Mouse (Mus musculus): ENCODE results near the gene Ccne1. TPM values are rescaled to one million over a fixed set of nuclear protein-coding genes. Genes with fewer than 3 reads are reported as not detected.

Ccne1 gene
- total RNA-seq, 1 experiment, result 194 TPM

- Histone ChIP-seq H3K36me3 (ENCODE audit: control insufficient read depth, insufficient read depth, low read length, poor library complexity, severe bottlenecking) (peaks cover 27% of the 10 kb centered on the region), H3K9me3 (ENCODE audit: control insufficient read depth, insufficient read depth, low read depth, low read length) (no peaks in the 10 kb centered on the region), H3K4me1 (ENCODE audit: control insufficient read depth in 2 of 2, insufficient read depth in 2 of 2, low read length in 2 of 2, poor library complexity in 1 of 2) (peaks cover 7 to 12% of the 10 kb centered on the region in 2 experiments), H3K4me3 (ENCODE audit: insufficient read depth in 1 of 2, low read depth in 1 of 2, low read length in 2 of 2, poor library complexity in 1 of 2, severe bottlenecking in 1 of 2) (no peak overlapping the region), H3K27ac (ENCODE audit: insufficient read depth, low read depth, low read length, poor library complexity, severe bottlenecking) (no peak overlapping the region), H3K9ac (ENCODE audit: insufficient read depth, low read depth, low read length, poor library complexity, severe bottlenecking) (no peak overlapping the region)
- no peak for DNase-seq (ENCODE audit: low read depth, low spot score)
- TF ChIP-seq ZC3H11A (IDR thresholded peaks at IDR 0.05; ENCODE audit: borderline replicate concordance, low read depth, low read length), result no peak
- no peak for TF ChIP-seq CHD2 (IDR thresholded peaks at IDR 0.05; ENCODE audit: low read depth, low read length)
- no peak for TF ChIP-seq HCFC1 (IDR thresholded peaks at IDR 0.05; ENCODE audit: borderline replicate concordance, insufficient read depth, low read length)
- TF ChIP-seq ZNF384 (IDR thresholded peaks at IDR 0.05; ENCODE audit: low read depth, low read length), result no peak
- TF ChIP-seq MAFK (IDR thresholded peaks at IDR 0.05; ENCODE audit: insufficient read depth, low read depth, low read length), result no peak
- in situ Hi-C loops (cut with MboI; ENCODE audit: low sequenced_read_pairs in 2 of 2, unreplicated experiment in 2 of 2), result no loop called here
These were observed 13.0 kb downstream of the Ccne1 start for GRCm38 (mm10) chr7:38094353-38094752.

GRCm38 (mm10) chr7:38093101-38093500, 14.2 kb downstream of the Ccne1 start:
- Histone ChIP-seq H3K4me1 (ENCODE audit: control insufficient read depth in 2 of 2, insufficient read depth in 2 of 2, low read length in 2 of 2, poor library complexity in 1 of 2) (peaks cover 7 to 12% of the 10 kb centered on the region in 2 experiments), H3K9me3 (ENCODE audit: control insufficient read depth, insufficient read depth, low read depth, low read length) (no peaks in the 10 kb centered on the region), H3K9ac (ENCODE audit: insufficient read depth, low read depth, low read length, poor library complexity, severe bottlenecking) (no peak overlapping the region), H3K27ac (ENCODE audit: insufficient read depth, low read depth, low read length, poor library complexity, severe bottlenecking) (no peak overlapping the region), H3K4me3 (ENCODE audit: insufficient read depth in 1 of 2, low read depth in 1 of 2, low read length in 2 of 2, poor library complexity in 1 of 2, severe bottlenecking in 1 of 2) (no peak overlapping the region), H3K36me3 (ENCODE audit: control insufficient read depth, insufficient read depth, low read length, poor library complexity, severe bottlenecking) (peaks cover 14% of the 10 kb centered on the region)
- TF ChIP-seq HCFC1 (IDR thresholded peaks at IDR 0.05; ENCODE audit: borderline replicate concordance, insufficient read depth, low read length), result no peak
- TF ChIP-seq ZC3H11A (IDR thresholded peaks at IDR 0.05; ENCODE audit: borderline replicate concordance, low read depth, low read length), result no peak
- in situ Hi-C loops (cut with MboI; ENCODE audit: low sequenced_read_pairs in 2 of 2, unreplicated experiment in 2 of 2), result no loop called here
- no peak for DNase-seq (ENCODE audit: low read depth, low spot score)

GRCm38 (mm10) chr7:38089930-38090675, 17.2 kb downstream of the Ccne1 start:
- no peak overlapping the region for H3K9ac ChIP-seq (ENCODE audit: insufficient read depth, low read depth, low read length, poor library complexity, severe bottlenecking)
- no peaks in the 10 kb centered on the region for H3K36me3 ChIP-seq (ENCODE audit: control insufficient read depth, insufficient read depth, low read length, poor library complexity, severe bottlenecking)
- no peak overlapping the region for H3K4me3 ChIP-seq (ENCODE audit: insufficient read depth in 1 of 2, low read depth in 1 of 2, low read length in 2 of 2, poor library complexity in 1 of 2, severe bottlenecking in 1 of 2)
- no peak overlapping the region for H3K27ac ChIP-seq (ENCODE audit: insufficient read depth, low read depth, low read length, poor library complexity, severe bottlenecking)
- in situ Hi-C loops (cut with MboI; ENCODE audit: low sequenced_read_pairs in 2 of 2, unreplicated experiment in 2 of 2), result no loop called here
- H3K9me3 ChIP-seq (ENCODE audit: control insufficient read depth, insufficient read depth, low read depth, low read length), result no peaks in the 10 kb centered on the region
- no peak for TF ChIP-seq CHD2 (IDR thresholded peaks at IDR 0.05; ENCODE audit: low read depth, low read length)
- TF ChIP-seq ZNF384 (IDR thresholded peaks at IDR 0.05; ENCODE audit: low read depth, low read length), result no peak
- no peak for TF ChIP-seq ZC3H11A (IDR thresholded peaks at IDR 0.05; ENCODE audit: borderline replicate concordance, low read depth, low read length)
- TF ChIP-seq HCFC1 (IDR thresholded peaks at IDR 0.05; ENCODE audit: borderline replicate concordance, insufficient read depth, low read length), result no peak
- TF ChIP-seq MAFK (IDR thresholded peaks at IDR 0.05; ENCODE audit: insufficient read depth, low read depth, low read length), result no peak
- no peak for DNase-seq (ENCODE audit: low read depth, low spot score)
- H3K4me1 ChIP-seq (ENCODE audit: control insufficient read depth in 2 of 2, insufficient read depth in 2 of 2, low read length in 2 of 2, poor library complexity in 1 of 2), result peaks cover 6 to 22% of the 10 kb centered on the region in 2 experiments

- Histone ChIP-seq H3K36me3 (ENCODE audit: control insufficient read depth, insufficient read depth, low read length, poor library complexity, severe bottlenecking) (no peaks in the 10 kb centered on the region), H3K9ac (ENCODE audit: insufficient read depth, low read depth, low read length, poor library complexity, severe bottlenecking) (no peak overlapping the region)
- in situ Hi-C loops (cut with MboI; ENCODE audit: low sequenced_read_pairs in 2 of 2, unreplicated experiment in 2 of 2), result no loop called here
These were observed 18.9 kb downstream of the Ccne1 start for GRCm38 (mm10) chr7:38088456-38088855.

More at GRCm38 (mm10) chr7:38088456-38088855, 18.9 kb downstream of the Ccne1 start:
- Histone ChIP-seq H3K9me3 (ENCODE audit: control insufficient read depth, insufficient read depth, low read depth, low read length) (no peaks in the 10 kb centered on the region), H3K27ac (ENCODE audit: insufficient read depth, low read depth, low read length, poor library complexity, severe bottlenecking) (no peak overlapping the region), H3K4me1 (ENCODE audit: control insufficient read depth in 2 of 2, insufficient read depth in 2 of 2, low read length in 2 of 2, poor library complexity in 1 of 2) (peaks cover 0 to 16% of the 10 kb centered on the region in 2 experiments; a peak in 3 of 4 replicates), H3K4me3 (ENCODE audit: insufficient read depth in 1 of 2, low read depth in 1 of 2, low read length in 2 of 2, poor library complexity in 1 of 2, severe bottlenecking in 1 of 2) (no peak overlapping the region)
- no peak for TF ChIP-seq HCFC1 (IDR thresholded peaks at IDR 0.05; ENCODE audit: borderline replicate concordance, insufficient read depth, low read length)
- TF ChIP-seq CHD2 (IDR thresholded peaks at IDR 0.05; ENCODE audit: low read depth, low read length), result no peak
- TF ChIP-seq MAFK (IDR thresholded peaks at IDR 0.05; ENCODE audit: insufficient read depth, low read depth, low read length), result no peak
- no peak for TF ChIP-seq ZC3H11A (IDR thresholded peaks at IDR 0.05; ENCODE audit: borderline replicate concordance, low read depth, low read length)
- TF ChIP-seq ZNF384 (IDR thresholded peaks at IDR 0.05; ENCODE audit: low read depth, low read length), result no peak
- no peak for DNase-seq (ENCODE audit: low read depth, low spot score)

Measured in ES-E14 (cell line).